Mouse (Mus musculus) cerebellum, adult 9-10 months (tissue): ENCODE data around the gene Chd1.
"Not testable (repeated sequence)": the region's sequence is repeated elsewhere in the genome, so short reads cannot be mapped to it uniquely, and the experiment has no call there.

Experiments
- DNase-seq: peaks from one replicate; pipeline ENCODE4 v3.0.0; 2022

Chd1 gene

DNA sequence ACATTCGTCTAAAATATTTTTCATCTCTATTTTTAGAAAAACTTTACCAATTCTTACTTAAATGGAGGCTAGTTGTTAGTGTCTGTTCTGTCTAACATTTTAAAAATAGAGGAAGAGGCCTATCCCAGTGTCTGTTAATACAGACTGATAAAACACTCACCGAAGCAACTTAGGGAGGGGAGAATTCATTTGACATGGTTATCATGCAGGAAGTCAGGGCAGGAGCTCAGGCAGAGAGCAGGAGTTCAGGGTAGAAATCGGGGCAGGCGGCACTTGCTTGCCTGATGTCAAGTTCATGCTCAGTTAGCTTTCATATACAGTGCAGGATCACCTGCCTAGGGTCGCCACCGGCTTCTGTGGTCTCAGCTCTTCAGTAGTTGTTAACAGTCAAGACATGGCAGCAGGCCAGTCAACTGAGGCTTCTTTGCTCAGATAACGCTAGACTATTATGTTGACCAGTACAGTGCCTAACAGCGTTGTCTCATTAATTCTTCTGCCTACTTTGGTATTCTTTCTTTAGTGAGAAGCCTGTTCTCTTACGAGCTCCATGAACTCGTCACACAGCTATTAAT lies 32.7 kb downstream of the Chd1 start:
- DNase-seq, result no peak

DNA sequence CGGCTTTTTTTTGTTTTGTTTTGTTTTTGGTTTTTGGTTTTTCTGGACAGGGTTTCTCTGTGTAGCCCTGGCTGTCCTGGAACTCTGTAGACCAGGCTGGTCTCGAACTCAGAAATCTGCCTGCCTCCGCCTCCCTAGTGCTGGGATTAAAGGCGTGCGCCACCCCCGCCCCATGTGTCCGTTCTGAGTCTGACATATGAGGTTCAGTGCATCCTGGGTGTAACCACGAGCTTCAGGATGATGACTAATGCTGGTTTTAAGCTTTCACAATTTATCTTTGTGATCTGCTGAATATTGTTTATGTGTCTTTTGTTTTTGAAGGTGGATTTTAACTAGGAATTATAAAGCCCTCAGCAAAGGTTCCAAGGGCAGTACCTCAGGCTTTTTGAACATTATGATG lies 37.1 kb downstream of the Chd1 start:
- DNase-seq, result no peak

DNA sequence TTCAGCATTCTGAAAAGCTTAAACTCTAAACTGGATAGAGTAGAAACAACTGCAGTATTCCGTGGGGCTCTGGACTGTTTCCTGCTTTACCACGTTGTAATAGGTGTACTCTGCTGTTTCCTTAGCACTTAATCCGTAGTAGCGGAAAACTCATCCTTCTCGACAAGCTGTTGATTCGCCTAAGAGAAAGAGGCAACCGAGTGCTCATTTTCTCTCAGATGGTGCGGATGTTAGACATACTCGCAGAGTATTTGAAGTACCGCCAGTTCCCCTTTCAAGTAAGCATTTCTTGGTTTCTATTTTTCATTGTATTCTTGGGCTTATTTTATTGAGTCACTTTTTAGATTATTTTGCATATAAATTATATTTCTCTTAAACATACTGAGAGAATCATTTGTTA lies 38.2 kb downstream of the Chd1 start:
- no peak for DNase-seq

DNA sequence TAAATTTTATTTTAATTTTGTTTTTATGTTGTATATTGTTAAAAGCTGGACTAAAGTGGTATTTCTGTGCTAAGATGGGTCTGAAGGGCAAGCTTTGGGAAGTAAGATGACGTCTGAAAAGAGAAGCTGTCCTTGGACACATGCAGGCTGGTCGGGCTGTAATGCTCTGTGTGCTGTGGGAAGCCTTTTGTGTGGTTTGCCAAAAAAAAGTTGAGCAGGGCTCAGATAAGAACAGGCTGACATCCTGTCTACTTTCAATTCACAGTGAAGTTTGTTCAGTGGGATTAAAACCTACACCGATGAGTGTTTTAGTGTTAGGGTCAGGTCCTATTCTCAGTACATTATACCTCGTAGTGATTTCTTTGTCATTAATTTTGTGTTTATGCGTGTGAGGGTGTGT lies 38.6 kb downstream of the Chd1 start:
- no peak for DNase-seq

DNA sequence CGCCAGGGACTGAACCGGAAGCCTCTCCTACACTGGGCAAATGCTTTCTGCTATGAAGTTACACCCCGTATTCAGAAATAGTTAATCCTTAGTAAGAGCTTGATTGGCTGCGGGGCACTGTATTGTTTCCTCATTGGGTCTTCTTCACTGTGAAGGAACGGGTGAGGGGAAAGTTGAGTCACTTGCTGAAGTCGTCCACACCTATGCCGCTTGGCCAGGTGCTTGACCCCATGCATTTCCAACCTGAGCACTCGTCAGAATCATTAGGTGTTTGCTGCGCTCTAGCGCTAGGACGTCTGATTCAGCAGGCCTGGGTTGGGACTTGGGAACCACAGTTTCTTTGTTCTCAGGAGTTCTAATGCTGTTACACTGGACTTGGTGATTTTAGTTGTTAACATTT lies 41.9 kb downstream of the Chd1 start:
- no peak for DNase-seq

DNA sequence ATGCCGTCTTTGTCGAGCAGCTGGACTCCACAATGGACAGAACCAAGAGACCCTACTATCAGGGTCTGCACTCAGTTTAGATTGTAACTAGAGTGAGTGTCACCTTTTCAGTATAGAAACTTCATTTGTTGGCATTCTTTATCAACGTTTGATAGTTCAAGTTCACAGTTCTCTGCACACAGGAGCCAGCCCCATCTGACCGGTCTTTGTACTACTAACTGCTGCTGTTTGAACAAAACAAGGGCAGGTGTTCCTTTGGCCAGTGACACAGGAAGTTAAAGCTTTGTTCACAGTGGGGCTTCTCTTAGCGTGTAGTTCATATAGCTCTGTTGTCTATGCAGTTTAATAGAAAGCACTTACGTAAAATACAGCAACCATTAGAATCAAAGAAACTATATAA lies 43.3 kb downstream of the Chd1 start:
- no peak for DNase-seq

DNA sequence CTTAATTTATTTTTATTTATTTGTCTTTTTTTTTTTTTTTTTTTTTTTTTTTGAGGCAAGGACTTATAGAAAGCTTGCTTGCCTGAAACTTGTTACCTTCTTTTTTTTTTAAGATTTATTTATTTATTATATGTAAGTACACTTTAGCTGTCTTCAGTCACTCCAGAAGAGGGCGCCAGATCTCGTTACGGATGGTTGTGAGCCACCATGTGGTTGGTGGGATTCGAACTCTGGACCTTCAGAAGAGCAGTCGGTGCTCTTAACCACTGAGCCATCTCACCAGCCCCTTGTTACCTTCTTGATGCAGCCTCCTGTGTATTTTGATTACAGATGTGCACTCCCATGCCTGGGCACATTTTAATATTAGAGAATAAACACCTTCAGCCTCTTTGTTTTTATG lies 46.5 kb downstream of the Chd1 start:
- DNase-seq, result not testable (repeated sequence)

DNA sequence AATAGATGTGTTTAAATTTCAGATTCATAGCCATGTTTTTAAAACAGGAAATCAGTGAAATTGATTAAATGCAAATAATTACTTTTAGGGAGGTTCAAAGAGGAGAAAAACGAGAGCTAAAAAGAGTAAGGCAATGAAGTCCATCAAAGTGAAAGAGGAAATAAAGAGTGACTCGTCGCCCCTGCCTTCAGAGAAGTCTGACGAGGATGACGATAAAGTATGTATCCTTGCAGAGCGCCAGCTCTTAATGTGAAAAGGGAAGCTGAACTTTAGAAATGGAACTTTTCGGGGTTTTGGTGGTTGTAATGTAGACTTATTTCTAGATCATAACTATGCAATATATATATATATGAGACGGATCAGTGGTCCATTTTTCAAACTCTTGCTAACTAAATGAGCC lies 56.4 kb downstream of the Chd1 start:
- DNase-seq, result no peak

DNA sequence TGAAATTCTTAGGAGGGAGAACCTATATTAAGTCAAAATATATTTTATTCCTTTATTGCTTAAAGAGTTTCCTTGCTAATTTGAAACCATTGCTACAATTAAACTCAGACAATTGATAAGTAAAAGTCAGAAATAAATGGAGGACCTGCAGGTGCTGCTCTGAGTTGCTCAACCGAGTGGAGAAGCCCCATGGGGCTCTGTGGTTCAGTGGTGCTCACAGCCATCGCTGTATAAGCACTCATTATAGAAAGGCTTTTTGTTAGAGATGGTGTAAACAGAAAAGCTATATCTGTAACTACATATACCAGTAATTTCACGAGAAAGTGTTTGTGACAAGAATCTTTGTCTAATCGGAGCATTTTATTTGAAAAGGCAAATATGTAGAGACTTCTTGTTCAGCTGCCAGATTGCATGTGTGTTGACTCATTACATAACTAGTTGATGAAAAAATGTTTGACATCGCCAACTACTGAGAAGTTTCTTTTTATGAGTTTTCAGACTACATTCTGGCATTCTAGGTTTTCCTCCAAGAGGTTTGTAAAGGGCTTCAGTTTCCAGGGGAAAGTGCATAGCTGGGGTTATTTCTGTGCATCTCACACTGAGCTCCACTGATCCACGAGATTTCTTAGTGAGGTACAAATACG lies 64.4 kb downstream of the Chd1 start:
- no peak for DNase-seq

DNA sequence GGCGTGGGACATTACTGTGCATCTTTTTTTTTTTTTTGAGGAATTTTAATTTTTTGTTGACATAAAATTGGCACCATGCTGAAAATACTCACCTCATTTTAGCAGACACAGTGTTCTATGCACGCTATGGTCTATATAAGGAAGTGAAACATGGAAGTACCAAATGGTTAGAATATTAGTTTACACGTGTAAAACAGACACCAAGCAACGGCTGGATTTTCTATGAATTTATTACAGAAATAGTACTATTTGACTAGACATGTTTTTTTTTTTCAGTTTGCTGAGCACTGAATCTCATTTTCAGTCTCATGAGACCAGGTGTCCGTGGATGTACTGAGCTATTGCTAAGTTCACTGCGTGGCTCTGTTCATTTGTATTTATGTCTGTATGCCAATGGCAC lies 69.2 kb downstream of the Chd1 start:
- no peak for DNase-seq

DNA sequence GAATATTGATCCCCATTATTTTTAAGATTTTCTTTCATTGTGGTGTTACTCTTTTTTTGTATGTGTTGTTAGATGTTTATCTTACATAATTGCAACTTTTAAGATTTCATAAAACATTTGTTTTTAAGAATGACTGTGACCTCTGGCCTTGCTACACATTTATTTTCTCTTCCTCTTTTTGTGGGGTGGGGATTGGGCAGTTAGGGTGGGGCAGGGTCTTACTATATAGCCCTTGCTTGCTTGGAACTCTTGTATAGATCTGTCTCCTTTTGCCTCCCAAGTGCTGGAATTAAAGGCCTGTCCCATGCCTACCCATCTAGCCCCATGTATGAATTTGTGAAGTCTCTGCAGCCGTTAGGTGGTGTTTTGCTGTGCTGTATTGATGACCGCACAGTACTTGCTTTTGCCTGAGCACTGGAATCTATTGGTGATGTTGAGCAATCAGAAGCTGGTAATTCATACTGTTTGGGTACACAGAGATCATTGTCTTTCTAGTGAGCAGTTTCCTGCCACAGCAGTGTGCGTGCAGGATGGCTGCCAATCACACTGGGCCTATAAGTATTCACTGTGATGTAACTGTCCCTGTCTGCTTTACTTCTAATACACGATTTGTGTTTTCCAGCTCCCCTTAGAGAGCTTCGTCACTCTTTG lies 69.9 kb downstream of the Chd1 start:
- no peak for DNase-seq

DNA sequence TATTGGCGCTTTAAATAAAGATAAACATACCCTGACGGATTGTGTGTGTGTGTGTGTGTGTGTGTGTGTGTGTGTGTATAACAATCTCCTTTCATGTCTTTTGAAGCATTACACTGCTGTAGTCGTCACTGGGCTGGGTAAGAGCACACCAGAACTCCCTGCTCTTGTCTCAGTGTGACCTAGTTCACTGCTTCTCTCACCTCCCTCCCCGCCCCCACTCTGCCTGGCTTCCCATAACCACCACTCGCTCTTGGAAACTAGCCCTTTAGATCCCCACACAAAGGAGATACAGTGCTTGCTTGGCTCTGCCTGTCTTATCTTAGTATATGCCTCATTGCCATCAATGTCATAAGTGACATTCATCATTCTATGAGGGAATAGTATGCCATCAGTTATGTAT lies 71.6 kb downstream of the Chd1 start:
- no peak for DNase-seq

DNA sequence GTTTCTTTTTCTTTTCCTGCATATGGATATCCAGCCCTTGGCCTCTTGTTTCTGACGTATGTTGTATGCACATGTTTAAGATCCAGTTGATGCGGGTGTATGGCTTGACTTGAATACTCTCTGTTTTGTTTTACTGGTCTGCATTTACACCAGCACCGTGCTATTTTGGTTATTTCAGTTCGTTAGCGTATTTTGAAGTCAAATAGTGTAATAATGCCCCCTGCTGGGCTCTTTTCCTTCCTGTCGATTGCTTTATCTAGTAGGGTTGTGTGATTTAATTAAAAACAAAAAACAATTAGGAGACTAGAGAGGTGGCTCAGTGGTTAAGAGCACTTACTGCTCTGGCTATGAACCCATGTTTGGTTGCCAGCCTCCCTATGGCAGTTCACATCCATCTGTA lies 73.2 kb downstream of the Chd1 start:
- no peak for DNase-seq

DNA sequence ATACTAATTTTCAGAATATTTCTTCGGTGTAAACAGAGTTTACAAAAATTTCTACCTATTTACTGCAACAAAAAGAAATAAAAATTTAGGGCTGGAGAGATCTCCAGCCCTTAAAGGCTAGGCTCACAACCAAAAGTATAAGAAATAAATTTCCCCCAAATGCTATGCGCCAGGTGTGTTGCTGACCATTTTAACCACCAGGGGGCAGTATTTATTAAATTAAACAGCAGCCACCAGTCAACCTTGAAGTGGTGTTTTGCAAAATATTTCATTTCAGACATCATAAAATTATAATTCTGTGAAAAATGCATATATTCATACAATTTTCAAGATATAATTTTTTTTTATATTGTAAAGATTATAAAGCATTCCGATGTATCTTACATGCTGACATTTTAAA lies 82.3 kb downstream of the Chd1 start:
- peak; percentile 53 for DNase-seq

DNA sequence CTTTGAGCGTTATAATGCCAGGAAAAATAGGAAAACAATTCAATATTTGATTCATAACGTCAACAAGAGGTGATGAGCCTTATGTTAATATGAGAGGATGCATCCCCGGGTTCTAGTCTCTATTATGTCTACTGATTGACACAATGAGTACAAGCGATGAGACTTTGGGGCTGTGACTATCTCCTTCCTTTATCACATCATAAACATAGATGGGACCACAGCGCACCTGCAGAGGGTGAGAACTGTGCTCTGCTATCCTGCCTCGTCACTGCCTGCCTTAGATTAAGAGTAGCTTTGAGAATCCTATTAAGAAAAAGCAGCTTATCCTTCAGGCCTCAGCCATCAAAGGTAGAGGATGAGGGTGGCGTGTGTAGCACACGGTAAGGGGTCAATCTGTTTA lies 85.9 kb downstream of the Chd1 start:
- no peak for DNase-seq

DNA sequence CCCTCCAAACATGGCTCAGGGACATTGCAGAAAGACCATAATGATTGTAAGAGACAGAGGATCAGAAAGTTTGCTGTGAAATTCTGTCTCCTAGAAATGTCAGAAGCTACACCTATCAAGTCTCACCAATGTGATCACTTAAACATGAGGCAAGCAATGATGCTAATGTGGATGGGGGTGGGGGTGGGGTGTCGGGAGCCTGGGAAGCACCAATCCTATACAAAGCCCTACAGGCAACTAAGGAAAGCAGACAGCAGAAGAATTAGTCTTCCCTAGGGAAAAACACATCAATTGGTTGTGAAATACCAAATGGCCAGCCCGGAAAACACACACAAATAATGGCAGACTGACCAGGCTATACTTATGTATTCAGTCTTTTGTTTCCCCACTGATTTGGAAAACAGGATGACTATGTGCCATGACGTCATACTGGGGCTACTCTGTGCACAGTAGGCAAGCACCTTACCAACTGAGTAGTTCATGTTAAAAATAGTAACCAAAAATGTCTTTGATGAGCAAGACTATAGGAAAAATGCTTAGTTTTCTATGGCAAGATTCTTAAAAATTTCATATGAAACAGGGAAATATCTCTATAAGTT lies 94.5 kb downstream of the Chd1 start:
- DNase-seq, result no peak

DNA sequence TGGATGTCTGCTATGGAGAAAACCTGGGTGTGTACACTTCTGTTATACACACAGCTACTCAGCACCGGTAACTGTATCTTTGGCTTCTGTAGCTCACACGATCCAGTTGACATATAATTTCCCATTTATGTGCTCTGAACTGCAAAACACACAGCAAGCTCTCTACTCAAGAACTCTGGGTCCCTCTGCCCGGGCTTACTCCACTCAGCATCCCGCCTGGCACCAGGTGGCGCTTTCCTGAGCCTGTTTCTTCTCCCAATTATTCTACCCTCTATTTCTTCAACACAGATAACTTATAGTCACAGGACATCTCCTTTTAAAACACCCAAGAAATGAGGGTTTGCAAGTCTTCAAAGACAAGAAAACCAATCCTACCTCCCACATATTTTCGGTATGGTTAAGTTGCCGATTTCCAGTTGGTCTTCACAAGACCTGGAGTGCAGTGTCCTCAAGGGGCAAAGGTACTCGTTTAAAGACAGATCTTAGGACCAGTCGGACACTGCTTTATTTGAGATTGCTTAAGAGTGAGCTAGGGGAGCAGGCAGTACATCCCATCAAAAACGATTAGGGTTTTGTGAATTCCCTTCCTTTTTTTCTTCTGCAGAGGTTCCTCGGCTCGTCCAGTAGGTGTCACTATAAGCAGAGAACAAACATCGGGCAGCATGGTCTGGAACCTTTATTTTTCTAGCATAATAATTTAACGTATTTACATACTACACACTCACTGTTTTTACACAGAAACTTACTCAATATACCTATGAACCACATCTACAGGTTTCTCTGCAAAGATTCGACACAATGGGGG lies 99.4 kb downstream of the Chd1 start:
- DNase-seq, result peak; percentile 55

DNA sequence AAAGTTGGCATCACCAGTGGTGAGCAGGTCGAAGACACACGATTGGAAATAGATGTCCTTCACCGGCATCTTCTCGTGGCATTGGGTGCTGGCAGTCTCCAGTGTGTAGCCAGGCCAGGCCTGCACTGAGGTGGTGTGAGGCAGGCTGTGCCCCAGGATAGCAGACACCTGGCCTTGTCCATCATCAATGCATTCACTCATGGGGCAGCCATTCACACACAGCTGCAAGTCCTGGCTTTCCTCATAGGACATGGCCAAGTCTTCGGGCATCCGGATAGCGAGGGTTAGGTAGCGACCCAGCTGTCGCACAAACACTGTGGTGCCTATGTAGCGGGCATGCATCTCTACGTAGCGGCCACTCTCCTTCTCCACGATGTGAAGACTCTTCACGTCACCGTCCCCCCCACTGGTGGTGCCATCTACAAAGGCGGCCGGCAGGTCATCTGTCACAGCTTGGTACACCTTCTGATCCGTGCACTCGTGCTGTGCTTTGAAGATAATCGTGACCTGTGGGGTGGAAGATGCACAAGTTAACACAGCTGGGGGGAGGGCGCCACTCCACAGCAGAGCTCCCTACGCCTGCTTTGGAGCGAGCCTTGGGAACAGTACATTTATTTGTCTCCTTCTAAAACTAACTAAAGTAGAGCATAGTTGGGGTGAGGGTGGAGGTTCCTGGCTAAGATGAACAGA lies 102.7 kb downstream of the Chd1 start:
- DNase-seq, result peak; percentile 25

DNA sequence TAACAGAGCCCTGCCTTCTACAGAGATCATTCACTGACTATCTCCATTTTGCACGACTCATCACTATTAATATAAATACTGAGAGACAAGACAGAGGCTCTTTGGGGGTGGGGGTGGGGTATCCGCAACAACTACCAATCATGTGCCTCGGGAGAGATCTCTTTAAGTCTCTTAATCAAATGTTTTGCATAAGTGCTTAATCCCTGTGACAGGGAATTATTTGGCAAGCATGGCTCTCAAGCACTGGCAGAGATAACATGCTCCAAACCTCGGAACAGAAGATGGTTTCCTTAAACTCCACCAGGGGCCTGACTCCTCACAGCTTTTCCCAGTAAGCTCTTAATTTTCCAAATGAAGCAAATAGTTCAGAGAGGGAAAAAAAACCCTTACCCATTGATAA lies 103.2 kb downstream of the Chd1 start:
- peak; percentile 6 for DNase-seq

DNA sequence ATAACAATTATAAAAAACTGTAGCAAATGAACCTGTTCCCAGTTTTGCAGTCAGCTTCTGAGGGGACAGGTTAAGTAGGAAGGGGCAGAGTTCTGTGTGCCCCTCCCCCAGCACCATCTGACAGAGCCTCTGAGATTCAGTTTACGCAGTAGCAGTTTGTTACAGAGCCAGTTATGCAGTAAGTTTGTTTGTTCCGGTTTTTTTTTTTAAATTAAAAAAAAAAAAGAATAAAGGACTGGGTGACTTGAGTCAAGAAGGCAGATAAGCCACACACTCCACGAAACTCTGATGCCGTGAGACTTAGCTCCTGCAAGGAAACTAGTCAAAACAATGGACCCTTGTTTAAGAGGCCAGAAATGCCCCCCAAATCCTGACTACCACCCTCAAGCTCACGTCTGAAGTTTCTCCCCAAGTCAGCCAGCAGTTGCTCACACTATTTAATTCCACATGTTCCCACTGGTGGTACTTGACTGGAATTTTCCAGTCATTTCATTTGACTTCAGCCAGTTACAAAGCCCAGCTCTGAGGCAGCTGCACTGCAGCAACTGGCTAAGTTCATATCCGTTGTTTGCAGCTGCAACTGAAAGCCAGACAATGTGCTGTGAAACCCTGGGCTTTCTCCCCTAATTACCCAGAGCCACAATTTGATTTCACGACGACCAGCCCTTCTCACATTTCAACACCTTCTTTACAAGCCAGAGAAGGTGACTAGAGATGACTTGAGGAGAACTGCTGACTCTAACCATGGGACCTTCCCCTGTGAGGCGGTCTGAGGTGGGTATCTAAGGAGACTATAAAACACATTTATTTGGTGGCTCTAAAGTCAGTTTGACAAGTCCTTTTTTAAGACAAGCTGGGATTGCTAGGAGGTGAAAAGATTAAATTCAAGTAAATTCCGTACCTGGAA lies 104.0 kb downstream of the Chd1 start:
- peak; percentile 10 for DNase-seq

DNA sequence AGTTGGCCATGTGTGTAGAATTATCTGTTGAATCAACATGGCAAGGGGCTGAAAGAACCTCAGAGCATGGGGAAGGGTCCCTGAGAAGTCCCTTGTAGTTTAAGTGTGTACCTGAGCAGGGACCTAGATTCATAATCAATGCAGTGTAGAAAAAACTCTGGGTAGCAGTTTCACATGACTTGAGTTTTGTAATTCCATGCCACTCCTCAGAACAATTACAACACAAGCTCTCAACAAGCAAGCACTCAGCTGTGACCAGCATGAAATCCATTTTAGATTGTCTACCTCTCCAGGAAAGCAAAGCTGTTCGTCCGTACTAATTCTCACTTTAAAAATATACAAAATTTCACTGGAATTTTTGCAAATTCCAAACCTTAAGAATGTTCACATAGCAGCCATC lies 105.2 kb downstream of the Chd1 start:
- DNase-seq, result no peak
